In genomic region chr5:115184726-115185125, GRCm38 (mm10) we compare ENCODE assay signal across 9 mouse cellular contexts. TPM values are rescaled to one million over a fixed set of nuclear protein-coding genes. Genes with fewer than 3 reads are reported as not detected.
DNase-seq lines count a peak whose midpoint lies in the region; ATAC-seq and TF ChIP-seq lines count a peak whose summit lies in the region.
"Had no signal": no experiment of that assay in that cellular context is flagged by ENCODE, and none has a peak within 500 bp of the region (broad histone marks: within the 10 kb centered on the region; RNA-seq: fewer than 3 reads in every experiment).

No protein-coding gene starts in this region.

- peak overlapping the region; percentile 8 for H3K4me3 ChIP-seq in cerebellum, adult 2 months (replicated peaks; ENCODE audit: insufficient read depth, low read depth, low read length)
- H3K4me3 ChIP-seq in intestine, embryonic 15.5 days (replicated peaks), result no peak overlapping the region; the same call in 1 of the 2 replicates
- peak overlapping the region; percentile 17; the same call in 1 of the 2 replicates for H3K4me3 ChIP-seq in midbrain, embryonic 14.5 days (replicated peaks; ENCODE audit: low read depth, low read length)

- ATAC-seq in granulocyte monocyte progenitor cell, adult 5-6 weeks (replicated peaks; ENCODE audit: poor library complexity, severe bottlenecking), result peak; percentile 31; the same call in 1 of the 2 replicates
- no peak for ATAC-seq in intestine, embryonic 15.5 days
- ATAC-seq in midbrain, embryonic 14.5 days (ENCODE audit: low FRiP score, low TSS enrichment), result no peak
- no peak for ATAC-seq in erythroid progenitor cell, adult 5-6 weeks (replicated peaks; ENCODE audit: low FRiP score, poor library complexity, severe bottlenecking)

- no peaks in the 10 kb centered on the region for H3K27me3 ChIP-seq in cerebellum, adult 2 months (ENCODE audit: control insufficient read depth, insufficient read depth, low read length)
- H3K27me3 ChIP-seq in intestine, embryonic 15.5 days (replicated peaks), result peaks cover 13% of the 10 kb centered on the region
- peaks cover 2% of the 10 kb centered on the region for H3K27me3 ChIP-seq in midbrain, embryonic 14.5 days (ENCODE audit: control insufficient read depth, insufficient read depth, low read length)

- 29% methylated on average over 15 of the region's 15 CpGs for WGBS in cerebellum, adult 2 months
- 18% methylated on average over 15 of the region's 15 CpGs for WGBS in intestine, embryonic 15.5 days
- 11% methylated on average over 15 of the region's 15 CpGs for WGBS in midbrain, embryonic 14.5 days

- no peak overlapping the region for H3K9ac ChIP-seq in intestine, embryonic 15.5 days
- H3K9ac ChIP-seq in midbrain, embryonic 14.5 days (replicated peaks; ENCODE audit: low read length), result 0 out of 2 replicates have a peak overlapping the region, but pooled peaks have one; percentile 31

- peaks cover 37% of the 10 kb centered on the region for H3K4me1 ChIP-seq in cerebellum, adult 2 months (ENCODE audit: control insufficient read depth, insufficient read depth, low read length)
- peaks cover 34% of the 10 kb centered on the region for H3K4me1 ChIP-seq in intestine, embryonic 15.5 days (replicated peaks)
- peaks cover 17% of the 10 kb centered on the region for H3K4me1 ChIP-seq in midbrain, embryonic 14.5 days (ENCODE audit: control insufficient read depth, insufficient read depth, low read length)

- DNase-seq in left cerebral cortex, postnatal 14 days (ENCODE audit: low spot score in 2 of 2), result peak; percentile 67 to 72
- DNase-seq in left cerebral cortex, postnatal 36 days (ENCODE audit: low spot score in 2 of 2), result no peak
- DNase-seq in cerebellum, adult 2 months, result peak; percentile 71 to 75
- DNase-seq in midbrain, embryonic 14.5 days, result peak; percentile 89
- DNase-seq in thymus, postnatal 4 days, result no peak

- H3K9me3 ChIP-seq in intestine, embryonic 15.5 days, result no peaks in the 10 kb centered on the region
- no peaks in the 10 kb centered on the region for H3K9me3 ChIP-seq in midbrain, embryonic 14.5 days (ENCODE audit: control insufficient read depth, low read length)

- intact Hi-C loops in left cerebral cortex, postnatal 14 days (cut with DNase I), result no loop called here
- intact Hi-C loops in left cerebral cortex, postnatal 36 days (cut with DNase I), result no loop called here

- H3K36me3 ChIP-seq in intestine, embryonic 15.5 days, result no peaks in the 10 kb centered on the region
- no peaks in the 10 kb centered on the region for H3K36me3 ChIP-seq in midbrain, embryonic 14.5 days (ENCODE audit: control insufficient read depth, insufficient read depth, low read length)

- H3K27ac ChIP-seq in cerebellum, adult 2 months (ENCODE audit: insufficient read depth, low read length), result no peak overlapping the region
- no peak overlapping the region for H3K27ac ChIP-seq in intestine, embryonic 15.5 days
- peak overlapping the region; percentile 71 for H3K27ac ChIP-seq in midbrain, embryonic 14.5 days (replicated peaks; ENCODE audit: low read depth, low read length)

- peak overlapping the region; percentile 22; the same call in 1 of the 2 replicates for H3K4me2 ChIP-seq in intestine, embryonic 15.5 days (replicated peaks)
- H3K4me2 ChIP-seq in midbrain, embryonic 14.5 days (ENCODE audit: low read length), result peak overlapping the region; percentile 43

- TF ChIP-seq CTCF in cerebellum, adult 2 months (IDR thresholded peaks at IDR 0.05; ENCODE audit: borderline replicate concordance, insufficient read depth, low read depth, low read length), result no peak

- peak; percentile 8; the same call in 1 of the 2 replicates for TF ChIP-seq POLR2A in cerebellum, adult 2 months (IDR thresholded peaks at IDR 0.05; ENCODE audit: borderline replicate concordance, insufficient read depth, low read length)

RNA-seq across cellular contexts. Expression of gene Cabp1, which starts 9.5 kb away (rescaled TPM):
- 100 to 1,000 TPM; 179 to 209 TPM for total RNA-seq in left cerebral cortex, postnatal 14 days (2021)
- total RNA-seq in left cerebral cortex, postnatal 36 days (2021), result 100 to 1,000 TPM; 309 to 312 TPM
- polyA plus RNA-seq in cerebellum, adult 2 months (2012; rRNA removed), result 278 and 294 TPM in 2 replicates
- total RNA-seq in granulocyte monocyte progenitor cell, adult 5-6 weeks (2014; fragmentation: Nextera tagmentation), result not detected in 2 replicates
- total RNA-seq in granulocyte monocyte progenitor cell, adult 5-6 weeks (2017), result not detected in 2 replicates
- polyA plus RNA-seq in intestine, embryonic 15.5 days (2015; fragmentation: Nextera tagmentation; extraction: Ambion mirVana), result 1.5 and 2.3 TPM in 2 replicates
- 6.6 and 6.9 TPM in 2 replicates for polyA plus RNA-seq in midbrain, embryonic 14.5 days (2014; fragmentation: Nextera tagmentation; extraction: Ambion mirVana)
- not detected in 2 replicates for total RNA-seq in erythroid progenitor cell, adult 5-6 weeks (2015; ENCODE audit: low replicate concordance)
- not detected in 2 replicates for total RNA-seq in erythroid progenitor cell, adult 5-6 weeks (2017; ENCODE audit: low replicate concordance)
- total RNA-seq: neutrophil, adult 5-6 weeks had no signal

RNA-seq across cellular contexts. Expression of gene Mlec, which starts 26.7 kb away (rescaled TPM):
- total RNA-seq in left cerebral cortex, postnatal 14 days (2021), result 10 to 100 TPM; 67.9 to 77.9 TPM
- 10 to 100 TPM; 68.2 to 91.7 TPM for total RNA-seq in left cerebral cortex, postnatal 36 days (2021)
- polyA plus RNA-seq in cerebellum, adult 2 months (2012; rRNA removed), result 66.0 and 80.2 TPM in 2 replicates
- total RNA-seq in granulocyte monocyte progenitor cell, adult 5-6 weeks (2014; fragmentation: Nextera tagmentation), result 247 and 279 TPM in 2 replicates
- total RNA-seq in granulocyte monocyte progenitor cell, adult 5-6 weeks (2017), result 290 and 318 TPM in 2 replicates
- 89.9 and 113 TPM in 2 replicates for polyA plus RNA-seq in intestine, embryonic 15.5 days (2015; fragmentation: Nextera tagmentation; extraction: Ambion mirVana)
- polyA plus RNA-seq in midbrain, embryonic 14.5 days (2014; fragmentation: Nextera tagmentation; extraction: Ambion mirVana), result 14.6 and 18.6 TPM in 2 replicates
- 32.3 and 36.8 TPM in 2 replicates for total RNA-seq in erythroid progenitor cell, adult 5-6 weeks (2015; ENCODE audit: low replicate concordance)
- 23.2 and 25.9 TPM in 2 replicates for total RNA-seq in erythroid progenitor cell, adult 5-6 weeks (2017; ENCODE audit: low replicate concordance)

RNA-seq across cellular contexts. Expression of gene Unc119b, which starts 50.0 kb away (rescaled TPM):
- 10 to 100 TPM; 23.4 to 28.1 TPM for total RNA-seq in left cerebral cortex, postnatal 14 days (2021)
- total RNA-seq in left cerebral cortex, postnatal 36 days (2021), result 10 to 100 TPM; 25.1 to 29.1 TPM
- polyA plus RNA-seq in cerebellum, adult 2 months (2012; rRNA removed), result 34.0 and 36.1 TPM in 2 replicates
- 12.5 and 16.4 TPM in 2 replicates for total RNA-seq in granulocyte monocyte progenitor cell, adult 5-6 weeks (2014; fragmentation: Nextera tagmentation)
- 8.1 and 10.3 TPM in 2 replicates for total RNA-seq in granulocyte monocyte progenitor cell, adult 5-6 weeks (2017)
- 25.7 and 26.6 TPM in 2 replicates for polyA plus RNA-seq in intestine, embryonic 15.5 days (2015; fragmentation: Nextera tagmentation; extraction: Ambion mirVana)
- 29.1 and 37.2 TPM in 2 replicates for polyA plus RNA-seq in midbrain, embryonic 14.5 days (2014; fragmentation: Nextera tagmentation; extraction: Ambion mirVana)
- 5.4 and 5.9 TPM in 2 replicates for total RNA-seq in erythroid progenitor cell, adult 5-6 weeks (2015; ENCODE audit: low replicate concordance)
- total RNA-seq in erythroid progenitor cell, adult 5-6 weeks (2017; ENCODE audit: low replicate concordance), result 5.4 and 6.8 TPM in 2 replicates

RNA-seq across cellular contexts. Expression of gene Pop5, which starts 50.9 kb away (rescaled TPM):
- 10 to 100 TPM; 59.5 to 75.8 TPM for total RNA-seq in left cerebral cortex, postnatal 14 days (2021)
- 100 to 1,000 TPM; 100 to 103 TPM for total RNA-seq in left cerebral cortex, postnatal 36 days (2021)
- polyA plus RNA-seq in cerebellum, adult 2 months (2012; rRNA removed), result 168 and 177 TPM in 2 replicates
- 92.9 and 109 TPM in 2 replicates for total RNA-seq in granulocyte monocyte progenitor cell, adult 5-6 weeks (2014; fragmentation: Nextera tagmentation)
- total RNA-seq in granulocyte monocyte progenitor cell, adult 5-6 weeks (2017), result 74.0 and 75.4 TPM in 2 replicates
- polyA plus RNA-seq in intestine, embryonic 15.5 days (2015; fragmentation: Nextera tagmentation; extraction: Ambion mirVana), result 126 and 128 TPM in 2 replicates
- polyA plus RNA-seq in midbrain, embryonic 14.5 days (2014; fragmentation: Nextera tagmentation; extraction: Ambion mirVana), result 95.6 and 106 TPM in 2 replicates
- 45.8 and 70.0 TPM in 2 replicates for total RNA-seq in erythroid progenitor cell, adult 5-6 weeks (2015; ENCODE audit: low replicate concordance)
- 29.8 and 33.7 TPM in 2 replicates for total RNA-seq in erythroid progenitor cell, adult 5-6 weeks (2017; ENCODE audit: low replicate concordance)

Comparison
In these comparisons a context has a peak if more than half of its experiments do, and no peak if none do; other contexts are left out.
1. DNase-seq: peak in left cerebral cortex, postnatal 14 days (2 of 2), cerebellum, adult 2 months (2 of 2) and midbrain, embryonic 14.5 days (single experiment); none in left cerebral cortex, postnatal 36 days (0 of 2) and thymus, postnatal 4 days (single experiment).
2. RNA of gene Cabp1, which starts 9.5 kb away (total RNA-seq): 309 to 312 TPM in left cerebral cortex, postnatal 36 days and 179 to 209 TPM in left cerebral cortex, postnatal 14 days; not detected in granulocyte monocyte progenitor cell, adult 5-6 weeks and not detected in erythroid progenitor cell, adult 5-6 weeks; every median in the first group is over 100 times any median in the second.